Comparison of ENCODE assay signal across 8 mouse cellular contexts in the genomic region with DNA sequence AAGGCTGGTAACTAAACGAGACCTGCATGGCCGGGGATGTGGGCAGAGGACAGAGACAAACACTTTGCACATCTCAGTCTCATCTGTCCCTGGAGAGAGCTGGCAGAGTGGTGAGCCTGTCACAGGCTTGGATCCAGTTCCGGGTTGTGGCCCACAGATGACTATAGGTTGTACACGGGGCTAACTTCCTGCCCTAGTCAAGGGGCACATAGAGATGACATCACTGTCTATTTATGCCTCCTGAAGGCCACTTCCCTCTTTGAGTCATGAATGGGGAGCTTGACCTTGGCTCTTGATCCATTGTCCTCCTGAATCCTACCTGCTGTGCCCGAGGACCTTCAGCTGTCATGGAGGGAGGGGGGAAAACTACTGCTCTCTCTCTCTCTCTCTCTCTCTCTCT. TPM values are rescaled to one million over a fixed set of nuclear protein-coding genes. Genes with fewer than 3 reads are reported as not detected.
A peak's percentile ranks its signal among the peaks of the same experiment; 100 is the strongest.
DNase-seq lines count a peak whose midpoint lies in the region; TF ChIP-seq lines count a peak whose summit lies in the region.

No protein-coding gene starts in this region.

- peak overlapping the region; percentile 72 for H3K27ac ChIP-seq in heart, embryonic 10.5 days
- H3K27ac ChIP-seq in bone marrow macrophage, adult 2 months (ENCODE audit: insufficient read depth, low read depth, low read length) = peak overlapping the region; percentile 71

- no peaks in the 10 kb centered on the region for H3K27me3 ChIP-seq in heart, embryonic 10.5 days (ENCODE audit: insufficient read depth, poor library complexity, severe bottlenecking)
- no peaks in the 10 kb centered on the region for H3K27me3 ChIP-seq in C2C12 (ENCODE audit: control insufficient read depth, insufficient read depth, insufficient read length)

- TF ChIP-seq CTCF in C2C12 (IDR thresholded peaks at IDR 0.05; ENCODE audit: control insufficient read depth, insufficient read depth, insufficient read length) = no peak
- no peak for TF ChIP-seq CTCF in bone marrow macrophage, adult 2 months (IDR thresholded peaks at IDR 0.05; ENCODE audit: low read depth, low read length)

- no peak overlapping the region for H3ac ChIP-seq in C2C12 (ENCODE audit: control insufficient read depth, insufficient read length, low read depth)

- H3K9me3 ChIP-seq in heart, embryonic 10.5 days = no peaks in the 10 kb centered on the region

- H3K4me1 ChIP-seq in heart, embryonic 10.5 days = peaks cover 99% of the 10 kb centered on the region
- peaks cover 91% of the 10 kb centered on the region for H3K4me1 ChIP-seq in bone marrow macrophage, adult 2 months (ENCODE audit: control insufficient read depth, insufficient read depth, low read length)

- H3K79me2 ChIP-seq in C2C12 (ENCODE audit: control insufficient read depth, insufficient read depth) = peaks cover 99% of the 10 kb centered on the region

- 40% methylated on average over 5 of the region's 5 CpGs for WGBS in heart, embryonic 10.5 days

- H3K36me3 ChIP-seq in heart, embryonic 10.5 days = peaks cover under 1% of the 10 kb centered on the region; the same call in 1 of the 2 replicates
- peaks cover 6% of the 10 kb centered on the region for H3K36me3 ChIP-seq in C2C12 (ENCODE audit: control insufficient read depth, insufficient read depth)

- no peak overlapping the region for H3K4me3 ChIP-seq in heart, embryonic 10.5 days
- no peak overlapping the region for H3K4me3 ChIP-seq in C2C12 (ENCODE audit: insufficient read depth, poor library complexity, severe bottlenecking)
- no peak overlapping the region for H3K4me3 ChIP-seq in bone marrow macrophage, adult 2 months (ENCODE audit: insufficient read depth, low read length)

- H3K79me3 ChIP-seq in C2C12 (ENCODE audit: low read depth) = peaks cover 81% of the 10 kb centered on the region

- DNase-seq in heart, embryonic 10.5 days (ENCODE audit: low spot score) = no peak
- no peak for DNase-seq in heart, postnatal 10 days
- DNase-seq in lung, postnatal 4 days = peak; percentile 51 to 53
- no peak for DNase-seq in c-Kit-positive CD71-positive TER-119-positive erythroid progenitor cells, embryonic 14.5 days (ENCODE audit: low spot score)
- DNase-seq in left cerebral cortex, adult 8-10 months (ENCODE audit: low spot score in 2 of 2) = no peak
- DNase-seq in layer of hippocampus, adult 18-20 months (ENCODE audit: low spot score in 2 of 2) = no peak

- intact Hi-C loops in heart, postnatal 10 days (cut with DNase I) = no loop called here

- TF ChIP-seq POLR2A in bone marrow macrophage, adult 2 months (IDR thresholded peaks at IDR 0.05; ENCODE audit: borderline replicate concordance, low read depth, low read length) = no peak

TF ChIP-seq in C2C12, 6 proteins besides CTCF, POLR2A, EP300 and RAD21:
- TF ChIP-seq CEBPB (IDR thresholded peaks at IDR 0.05; ENCODE audit: low read depth) = no peak
- no peak for TF ChIP-seq FOSL1 (IDR thresholded peaks at IDR 0.05; ENCODE audit: insufficient read depth, low read length, poor library complexity, severe bottlenecking)
- peak; percentile 34 for TF ChIP-seq MYOD1 (IDR thresholded peaks at IDR 0.05; ENCODE audit: control insufficient read depth, insufficient read length, low read depth)
- TF ChIP-seq USF1 (IDR thresholded peaks at IDR 0.05; ENCODE audit: low read depth) = no peak

RNA-seq across cellular contexts. Expression of a gene that starts 25.1 kb away (rescaled TPM):
- 38.1 and 45.8 TPM in 2 replicates for polyA plus RNA-seq in heart, embryonic 10.5 days (2016; fragmentation: Nextera tagmentation; extraction: Ambion mirVana)
- 10 to 100 TPM; 70.9 to 72.0 TPM for total RNA-seq in heart, postnatal 10 days (2021)
- polyA plus RNA-seq in C2C12 (2012; fragmentation: generic; extraction: Trizol) = 27.3 TPM
- polyA plus RNA-seq in bone marrow macrophage, adult 2 months (2012; ENCODE audit: insufficient read depth, insufficient read length, missing spikeins) = 78.1 and 99.2 TPM in 2 replicates
- total RNA-seq in left cerebral cortex, adult 8-10 months (2022) = 10 to 100 TPM; 90.1 to 94.2 (median 92.3) TPM
- total RNA-seq in layer of hippocampus, adult 18-20 months (2021) = 10 to 100 TPM; 86.3 to 88.2 TPM

Comparison
In these comparisons a context has a peak if more than half of its experiments do, and no peak if none do; other contexts are left out.
1. DNase-seq: peak in lung, postnatal 4 days (2 of 2); none in heart, embryonic 10.5 days (single experiment), heart, postnatal 10 days (0 of 2), c-Kit-positive CD71-positive TER-119-positive erythroid progenitor cells, embryonic 14.5 days (single experiment), left cerebral cortex, adult 8-10 months (0 of 2) and layer of hippocampus, adult 18-20 months (0 of 2).